Mouse (Mus musculus): ENCODE data around the gene Ctf2.
"Not testable (repeated sequence)": the region's sequence is repeated elsewhere in the genome, so short reads cannot be mapped to it uniquely, and the experiment has no call there.

Ctf2 gene

GRCm38 (mm10) chr7:127712461-127713385 is 19.2 kb downstream of the Ctf2 start, which contains the start of gene Ctf1:
Gene Ctf1 (plus strand): TSS chr7:127712736.
- peak; percentile 86 to 87 for DNase-seq

GRCm38 (mm10) chr7:127711456-127711855 is 20.5 kb downstream of the Ctf2 start:
- DNase-seq, result peak in 1 of 2 experiments; percentile 30

GRCm38 (mm10) chr7:127711031-127711430 is 20.9 kb downstream of the Ctf2 start:
- DNase-seq, result peak; percentile 16 to 36

- DNase-seq, result no peak
Observed at GRCm38 (mm10) chr7:127709261-127709979, 22.5 kb downstream of the Ctf2 start.

GRCm38 (mm10) chr7:127708207-127709078 is 23.5 kb downstream of the Ctf2 start, which contains the start of gene Bcl7c:
Gene Bcl7c (minus strand): TSS chr7:127708933.
- peak; percentile 90 to 93 for DNase-seq

GRCm38 (mm10) chr7:127707957-127708206 is 24.1 kb downstream of the Ctf2 start:
- no peak for DNase-seq

GRCm38 (mm10) chr7:127707045-127707956 is 24.7 kb downstream of the Ctf2 start:
- peak in 1 of 2 experiments; percentile 25 for DNase-seq

- DNase-seq, result no peak
Observed at GRCm38 (mm10) chr7:127705706-127706105, 26.3 kb downstream of the Ctf2 start.

GRCm38 (mm10) chr7:127704598-127704997 is 27.4 kb downstream of the Ctf2 start:
- peak in 1 of 2 experiments; percentile 6 for DNase-seq

GRCm38 (mm10) chr7:127703561-127704178 is 28.3 kb downstream of the Ctf2 start:
- DNase-seq, result peak; percentile 41 to 66

GRCm38 (mm10) chr7:127700712-127701331 is 31.1 kb downstream of the Ctf2 start:
- no peak for DNase-seq

GRCm38 (mm10) chr7:127698986-127699385 is 33.0 kb downstream of the Ctf2 start:
- no peak for DNase-seq

- not testable (repeated sequence) for DNase-seq
Observed at GRCm38 (mm10) chr7:127693730-127694129, 38.2 kb downstream of the Ctf2 start.

- DNase-seq, result no peak
Observed at GRCm38 (mm10) chr7:127693290-127693689, 38.7 kb downstream of the Ctf2 start.

GRCm38 (mm10) chr7:127691221-127691989 is 40.6 kb downstream of the Ctf2 start:
- DNase-seq, result peak; percentile 67 to 80

- DNase-seq, result no peak
Observed at GRCm38 (mm10) chr7:127689626-127690280, 42.2 kb downstream of the Ctf2 start.

- DNase-seq, result no peak
Observed at GRCm38 (mm10) chr7:127688935-127689334, 43.0 kb downstream of the Ctf2 start.

GRCm38 (mm10) chr7:127686740-127687449 is 45.1 kb downstream of the Ctf2 start:
- DNase-seq, result peak in 1 of 2 experiments; percentile 10

Measured in kidney, postnatal 36 days (tissue).